Mouse (Mus musculus): ENCODE measurements around the gene Dclk3.

Gene Dclk3

DNA sequence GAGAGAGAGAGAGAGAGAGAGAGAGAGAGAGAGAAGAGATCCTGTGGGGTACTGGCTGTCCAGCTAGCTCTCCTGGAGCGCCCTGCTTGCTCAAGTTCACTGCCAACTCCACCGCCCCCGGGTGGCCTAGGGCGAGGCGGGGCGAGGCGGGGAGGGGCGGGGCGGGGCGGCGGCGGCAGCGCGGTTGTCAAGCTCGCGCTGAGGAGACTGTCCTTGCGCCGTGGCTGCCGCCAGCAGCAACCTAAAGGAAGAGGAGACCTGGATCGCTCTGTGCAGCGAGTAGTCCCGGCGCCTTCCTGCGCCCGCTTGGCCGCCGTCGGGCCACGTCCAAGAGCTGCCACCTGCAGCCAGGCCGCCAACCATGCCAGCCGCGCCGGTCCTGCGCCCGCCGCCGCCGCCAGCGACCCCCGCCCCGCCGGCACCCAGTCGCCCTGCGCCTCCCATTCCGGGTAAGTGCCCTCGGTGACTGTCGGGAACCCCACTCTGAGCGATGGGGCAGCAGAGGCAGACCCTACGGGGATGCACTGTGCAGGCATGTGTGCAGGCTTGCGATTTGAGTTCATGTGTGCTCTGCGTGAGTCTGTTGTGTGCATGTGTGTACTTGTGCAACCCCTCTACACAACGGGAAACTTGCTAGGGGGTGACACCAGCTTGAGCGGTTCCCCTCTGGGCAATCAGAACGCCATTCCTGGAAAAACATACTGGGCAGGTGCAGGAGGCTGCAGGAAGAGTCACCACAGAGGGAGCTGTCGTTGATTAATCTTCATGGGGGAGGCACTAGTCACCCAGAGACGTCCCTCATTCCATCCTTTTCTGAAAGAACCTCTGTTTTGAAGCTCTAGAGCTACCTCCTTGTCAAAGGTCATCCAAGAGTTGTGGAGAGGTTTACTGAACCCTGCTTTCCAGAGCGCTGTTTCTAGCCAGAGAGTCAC, at the start of gene Dclk3:
TSS of gene Dclk3 (plus strand) at position 178 of the 932 bp plus-strand sequence.
- DNase-seq (ENCODE audit: low read depth) = no peak

DNA sequence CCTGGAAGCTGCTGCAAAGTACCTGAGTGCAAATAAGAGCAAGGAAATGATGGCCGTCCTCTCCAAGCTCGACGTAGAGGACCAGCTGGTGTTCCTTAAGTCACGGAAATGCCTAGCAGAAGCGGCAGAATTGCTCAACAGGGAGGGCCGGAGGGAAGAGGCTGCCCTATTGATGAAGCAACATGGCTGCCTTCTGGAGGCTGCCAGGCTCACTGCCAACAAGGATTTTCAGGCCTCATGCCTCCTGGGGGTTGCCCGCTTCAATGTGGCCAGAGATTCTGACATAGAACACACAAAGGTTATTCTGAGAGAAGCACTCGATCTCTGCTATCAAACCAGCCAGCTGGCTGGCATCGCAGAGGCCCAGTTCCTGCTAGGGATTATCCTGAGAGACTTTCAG, 48.9 kb upstream of the Dclk3 start:
- no peak for DNase-seq (ENCODE audit: low read depth)

DNA sequence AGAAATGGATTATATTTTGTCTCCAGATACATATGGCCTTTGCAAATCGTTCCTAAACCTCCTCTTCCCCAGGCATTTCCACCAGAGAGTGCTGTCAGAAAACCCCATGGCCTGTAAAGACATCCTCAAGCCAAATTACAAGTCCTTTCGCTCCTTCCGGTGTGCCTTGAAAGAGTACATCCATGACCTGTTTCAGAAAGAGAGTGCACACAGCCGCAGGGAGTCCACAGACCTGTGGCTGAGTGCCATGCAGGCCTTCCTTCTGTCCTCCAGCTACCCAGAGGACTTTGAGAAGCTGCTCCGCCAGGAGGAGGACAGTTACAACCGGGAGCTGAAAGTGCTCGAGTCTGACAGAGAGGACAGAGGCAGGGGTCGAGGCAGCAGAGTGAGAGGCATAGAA, 47.8 kb upstream of the Dclk3 start:
- DNase-seq (ENCODE audit: low read depth) = no peak

DNA sequence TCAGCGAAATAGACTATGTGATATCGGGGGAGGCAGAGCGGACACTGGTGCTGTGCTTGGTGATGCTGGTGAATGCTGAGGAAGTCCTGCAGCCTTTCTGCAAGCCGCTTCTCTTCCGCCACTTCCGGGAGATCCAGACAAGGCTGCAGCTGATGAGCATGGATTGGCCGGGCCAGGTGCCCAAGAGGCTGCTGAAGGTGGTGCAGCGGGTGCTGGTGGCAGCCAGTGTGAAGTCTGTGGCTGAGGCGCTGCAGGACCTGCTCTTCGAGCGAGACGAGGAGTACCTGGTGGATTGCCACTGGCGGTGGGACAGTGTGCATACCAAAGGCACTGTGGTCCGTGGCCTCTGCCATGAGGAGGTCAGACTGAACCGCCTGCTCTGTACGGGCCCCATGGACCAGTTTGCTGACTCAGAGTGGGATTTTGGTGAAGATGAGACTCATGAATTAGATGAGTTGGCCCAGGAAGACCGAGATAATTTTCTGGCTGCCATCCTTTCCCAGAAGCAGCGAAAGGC, 46.9 kb upstream of the Dclk3 start:
- DNase-seq (ENCODE audit: low read depth) = no peak

DNA sequence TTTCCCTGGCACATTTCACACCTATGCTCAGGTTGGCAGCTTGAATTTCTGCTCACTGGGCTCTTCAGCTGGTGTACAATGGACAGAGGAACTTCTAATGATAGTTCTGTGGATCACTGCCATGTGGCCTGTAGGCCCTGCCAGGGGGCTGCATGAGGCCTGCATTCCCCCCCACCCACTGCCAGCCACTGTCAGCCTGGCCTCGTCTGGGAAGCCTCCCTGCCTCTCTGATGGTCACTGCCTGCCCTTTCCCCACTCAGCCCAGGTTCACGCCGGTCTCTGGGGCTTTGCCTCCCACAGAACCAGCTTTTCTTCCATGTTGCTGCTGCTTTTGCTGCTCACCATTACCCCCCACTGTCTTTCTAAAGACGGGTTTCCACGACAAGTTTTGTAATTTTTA, 43.6 kb upstream of the Dclk3 start:
- no peak for DNase-seq (ENCODE audit: low read depth)

DNA sequence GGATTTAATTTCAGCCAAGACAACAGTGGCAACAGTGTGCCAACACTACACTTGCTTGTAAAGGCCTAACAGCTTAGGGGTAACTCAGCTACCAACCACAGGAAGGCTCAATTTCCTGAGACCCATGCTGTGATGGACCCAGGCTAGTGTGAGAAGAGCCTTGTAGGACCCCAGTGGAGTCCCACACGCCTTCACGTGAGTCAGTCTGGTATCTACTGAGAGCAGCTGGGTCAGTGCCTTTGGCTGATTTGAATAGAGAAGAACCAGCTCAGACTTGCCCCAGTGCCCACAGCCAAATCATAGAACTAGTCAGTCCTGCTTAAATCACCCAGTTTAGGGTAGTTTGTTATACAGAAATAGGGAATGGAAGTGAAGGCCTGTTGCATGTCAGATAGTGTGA, 40.8 kb upstream of the Dclk3 start:
- no peak for DNase-seq (ENCODE audit: low read depth)

DNA sequence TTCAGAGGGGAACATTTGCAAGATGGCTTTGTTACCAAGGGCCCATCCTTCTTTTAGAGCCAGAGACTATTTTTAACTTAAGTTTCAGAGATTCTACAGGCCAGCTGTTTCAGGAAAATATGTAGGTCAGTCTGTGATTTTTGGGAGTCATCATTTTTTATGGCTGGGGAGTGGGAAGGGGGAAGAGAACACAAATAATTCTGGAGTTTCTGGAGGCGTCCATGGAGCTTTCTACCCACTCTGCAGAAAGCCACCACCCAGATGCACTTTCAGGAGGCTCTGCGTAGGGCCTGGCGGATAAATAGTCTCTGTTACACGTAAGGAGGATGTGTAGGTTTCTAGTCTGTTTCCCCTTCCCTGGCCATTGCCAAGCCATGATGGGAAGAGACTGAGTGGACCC, 38.8 kb upstream of the Dclk3 start:
- DNase-seq (ENCODE audit: low read depth) = no peak

DNA sequence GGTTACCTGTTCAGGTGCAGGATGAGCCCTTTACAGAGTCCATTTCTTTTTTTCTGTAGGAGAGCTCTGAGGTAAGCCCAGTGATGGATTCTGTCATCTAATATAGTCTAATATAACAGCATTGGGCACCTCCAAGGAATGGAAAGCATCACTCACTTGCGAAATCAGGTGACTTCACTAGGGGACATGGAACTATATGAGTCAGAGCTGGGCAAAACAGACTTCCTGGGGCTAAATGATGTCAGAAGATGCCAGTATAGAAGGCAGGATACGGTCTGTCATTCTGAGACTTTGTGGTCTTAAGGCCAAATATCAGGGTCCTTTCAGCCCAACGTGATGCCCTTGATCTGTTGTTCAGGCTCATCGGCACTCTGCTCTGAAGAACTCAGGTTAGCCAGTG, 35.7 kb upstream of the Dclk3 start:
- peak; percentile 34 for DNase-seq (ENCODE audit: low read depth)

DNA sequence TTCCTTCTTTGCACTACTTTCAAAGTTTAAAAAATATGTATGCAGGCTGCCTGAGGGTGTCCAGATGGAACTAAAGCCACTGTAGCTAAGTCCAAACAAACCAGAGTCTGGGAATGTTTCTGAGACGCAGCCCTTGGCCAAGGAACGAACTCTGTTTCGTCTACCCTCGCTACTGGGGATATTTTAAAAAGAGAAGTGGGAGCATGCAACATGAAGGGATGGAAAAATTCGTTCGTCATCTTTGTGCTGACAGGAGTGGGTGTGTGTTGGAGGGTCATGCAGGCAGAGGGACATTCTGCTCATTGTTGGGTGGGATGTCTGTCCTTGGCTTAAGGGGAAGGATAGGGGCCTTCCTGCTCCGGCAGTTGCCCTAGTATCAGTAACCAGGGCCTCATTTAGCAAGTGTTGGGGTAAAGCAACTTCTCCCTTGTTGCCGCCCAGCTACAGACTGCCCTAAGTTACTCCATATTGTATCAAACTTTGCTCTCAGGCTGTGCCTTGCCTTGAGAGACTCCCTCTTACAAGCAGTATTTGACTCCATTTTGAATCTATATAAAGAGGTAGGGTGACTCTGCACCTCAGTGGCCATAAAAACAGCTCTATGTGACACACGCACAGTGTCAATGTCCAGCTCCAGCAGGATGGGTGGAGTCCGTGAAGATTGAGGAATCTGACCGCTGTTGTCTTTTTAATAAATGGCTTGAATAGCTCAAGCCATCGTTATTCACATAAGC, 34.4 kb upstream of the Dclk3 start:
- no peak for DNase-seq (ENCODE audit: low read depth)

DNA sequence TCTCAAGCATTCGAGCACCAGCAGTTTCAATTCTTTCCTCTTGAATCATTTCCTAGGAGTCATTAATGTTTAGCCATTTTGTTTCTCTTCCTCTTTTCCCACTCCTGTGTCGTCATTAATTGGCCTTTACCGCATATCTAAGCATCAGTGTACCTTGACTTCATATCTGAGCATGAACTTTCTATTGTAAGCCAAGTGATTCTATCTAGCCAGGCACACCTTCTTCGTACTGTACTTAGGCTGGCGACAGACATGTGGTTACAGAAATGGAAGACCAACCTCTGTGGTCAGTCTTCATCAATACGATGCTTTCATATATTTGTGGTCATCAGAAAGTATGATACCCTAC, 33.8 kb upstream of the Dclk3 start:
- DNase-seq (ENCODE audit: low read depth) = no peak

DNA sequence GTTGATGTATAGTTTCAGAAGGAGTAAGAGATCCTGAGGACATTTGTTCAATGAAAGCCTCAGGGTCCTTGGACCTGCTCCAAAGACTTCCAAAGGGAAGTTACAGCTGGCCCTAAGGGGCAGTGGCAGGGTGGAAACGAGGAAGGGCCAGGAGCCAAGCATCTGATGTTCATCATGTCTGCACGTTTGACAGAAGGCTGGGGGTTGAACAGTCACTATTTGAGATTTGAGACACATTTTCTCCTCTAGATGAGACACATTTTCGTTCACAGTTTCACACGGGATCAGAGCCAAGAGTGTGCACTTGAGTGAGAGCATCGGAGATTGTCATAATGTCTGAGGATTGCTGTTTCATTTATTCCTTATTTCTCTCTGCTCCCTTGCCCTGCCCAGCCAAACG, 30.9 kb upstream of the Dclk3 start:
- DNase-seq (ENCODE audit: low read depth) = no peak

DNA sequence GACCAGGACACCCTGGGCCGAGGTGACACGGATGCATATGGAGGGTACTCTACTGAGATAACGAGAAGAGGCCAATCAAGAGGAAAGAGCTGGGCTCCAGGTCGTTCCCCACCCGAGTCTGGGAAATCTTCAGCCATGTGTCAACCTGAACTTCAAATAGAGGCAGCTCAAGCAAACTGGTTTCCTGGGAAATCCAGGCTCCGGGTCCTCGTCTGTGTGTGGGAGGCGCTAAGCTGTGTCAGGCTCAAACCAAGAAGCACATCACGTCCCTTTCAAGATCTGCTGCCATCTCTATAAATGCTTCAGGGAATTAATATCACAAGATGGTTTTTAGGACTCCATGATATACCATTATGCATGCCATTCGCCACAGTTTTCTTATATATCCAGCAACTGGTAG, 30.5 kb upstream of the Dclk3 start:
- DNase-seq (ENCODE audit: low read depth) = no peak

DNA sequence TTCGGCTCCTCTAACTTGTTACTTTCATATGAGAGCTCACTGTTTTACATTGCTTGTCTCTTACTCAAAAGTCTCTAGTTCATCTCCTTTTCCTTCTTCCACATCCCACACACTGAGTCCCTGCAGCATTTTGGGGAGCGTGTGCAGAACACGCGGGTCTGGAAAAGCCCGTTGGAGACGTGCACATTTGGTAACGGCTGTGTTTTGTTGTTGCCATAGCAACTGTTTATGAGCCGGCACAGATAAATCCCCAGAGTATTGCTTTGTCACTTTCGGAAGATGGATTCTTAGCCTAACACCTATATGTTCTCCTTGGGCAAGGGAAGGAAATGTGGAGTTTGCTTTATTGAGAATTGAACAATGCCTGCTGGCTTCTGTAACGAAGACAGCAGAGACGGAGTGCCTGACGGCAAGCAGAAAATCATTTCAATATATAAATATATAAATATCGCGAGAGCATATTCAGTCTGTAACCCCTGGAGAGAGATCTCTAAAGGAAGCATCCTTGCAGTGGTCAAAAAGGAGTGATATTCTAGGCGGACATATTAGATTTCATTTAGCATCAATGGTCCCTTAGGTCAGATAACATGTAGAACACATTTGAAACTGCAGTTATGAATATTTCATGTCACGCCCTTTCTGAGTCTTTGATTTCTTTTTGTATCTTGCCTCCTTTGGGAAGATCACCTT, 26.3 kb upstream of the Dclk3 start:
- no peak for DNase-seq (ENCODE audit: low read depth)

DNA sequence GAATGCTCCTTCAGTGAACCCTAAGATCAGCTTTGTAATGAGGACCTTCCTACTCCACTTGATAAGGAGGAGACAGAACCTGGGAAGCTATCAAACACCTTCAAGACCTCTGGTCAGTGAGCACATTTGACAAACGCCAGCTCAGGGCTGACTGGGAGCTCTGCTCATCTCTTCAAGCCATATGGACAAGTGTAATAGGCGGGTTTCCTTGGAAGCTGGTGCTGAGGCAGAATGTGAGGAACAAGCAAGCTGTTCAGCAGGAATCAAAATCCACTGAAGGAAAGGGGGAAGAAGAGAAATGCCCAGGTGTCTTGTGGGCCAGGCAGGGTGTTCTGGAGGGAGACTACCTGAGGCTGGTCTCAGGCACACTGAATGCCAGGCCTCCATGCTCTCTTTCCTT, 17.0 kb upstream of the Dclk3 start:
- DNase-seq (ENCODE audit: low read depth) = no peak

DNA sequence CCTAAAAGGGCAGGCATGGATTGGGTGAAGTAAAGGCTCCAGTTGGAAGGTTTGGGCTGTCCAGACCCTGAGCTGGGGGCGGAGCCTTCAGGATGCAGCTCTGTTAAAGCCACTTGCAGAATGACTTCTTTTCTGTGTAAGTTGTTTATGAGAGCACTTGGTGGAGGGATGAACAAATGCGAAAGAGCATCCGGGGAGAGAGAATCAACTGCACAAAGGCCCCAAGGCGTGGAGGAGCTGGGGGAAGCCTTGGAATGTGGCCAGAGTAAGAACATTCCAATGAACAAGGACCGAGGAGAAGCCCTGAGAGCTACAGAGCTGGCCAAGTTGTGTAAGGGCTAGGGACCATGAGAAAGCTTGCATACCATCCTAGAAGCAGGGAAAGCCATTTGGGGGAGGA, 16.3 kb upstream of the Dclk3 start:
- DNase-seq (ENCODE audit: low read depth) = no peak

DNA sequence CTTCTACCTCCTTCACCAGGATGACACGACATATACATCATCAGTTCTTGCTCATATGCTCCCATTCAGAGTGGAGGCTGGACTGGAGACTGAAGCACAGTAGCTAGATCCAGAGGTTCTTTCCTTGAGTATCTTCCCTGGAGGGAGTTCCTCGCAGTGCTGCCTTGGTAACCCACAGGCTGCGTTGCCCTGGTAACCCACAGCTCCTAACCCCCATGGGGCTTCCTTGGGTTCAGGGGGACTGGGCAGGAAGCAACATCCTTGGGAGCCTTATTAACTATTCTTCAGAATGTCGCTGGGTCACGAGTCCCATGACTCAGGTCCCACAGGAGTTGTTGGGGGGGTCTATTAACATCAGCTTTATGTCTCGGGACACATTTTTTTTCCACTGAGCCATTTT, 13.8 kb upstream of the Dclk3 start:
- no peak for DNase-seq (ENCODE audit: low read depth)

DNA sequence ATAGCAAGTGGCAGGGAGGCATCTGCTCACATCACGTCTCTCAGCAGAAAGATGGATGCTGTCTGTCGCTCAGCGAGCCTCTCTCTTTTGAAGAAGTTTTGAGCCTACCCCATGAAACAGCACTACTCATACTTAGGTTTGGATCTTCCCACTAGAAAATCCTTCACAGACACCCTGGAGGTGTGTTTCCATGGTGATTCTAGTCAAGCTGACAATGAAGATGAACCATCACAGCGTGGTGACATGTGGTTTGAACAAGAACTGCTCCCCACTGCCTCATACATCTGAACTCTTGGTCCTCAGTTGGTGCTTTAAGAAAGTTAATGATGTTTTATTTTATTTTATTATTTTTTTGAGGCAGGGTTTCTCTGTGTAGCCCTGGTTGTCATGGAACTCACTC, 12.9 kb upstream of the Dclk3 start:
- no peak for DNase-seq (ENCODE audit: low read depth)

DNA sequence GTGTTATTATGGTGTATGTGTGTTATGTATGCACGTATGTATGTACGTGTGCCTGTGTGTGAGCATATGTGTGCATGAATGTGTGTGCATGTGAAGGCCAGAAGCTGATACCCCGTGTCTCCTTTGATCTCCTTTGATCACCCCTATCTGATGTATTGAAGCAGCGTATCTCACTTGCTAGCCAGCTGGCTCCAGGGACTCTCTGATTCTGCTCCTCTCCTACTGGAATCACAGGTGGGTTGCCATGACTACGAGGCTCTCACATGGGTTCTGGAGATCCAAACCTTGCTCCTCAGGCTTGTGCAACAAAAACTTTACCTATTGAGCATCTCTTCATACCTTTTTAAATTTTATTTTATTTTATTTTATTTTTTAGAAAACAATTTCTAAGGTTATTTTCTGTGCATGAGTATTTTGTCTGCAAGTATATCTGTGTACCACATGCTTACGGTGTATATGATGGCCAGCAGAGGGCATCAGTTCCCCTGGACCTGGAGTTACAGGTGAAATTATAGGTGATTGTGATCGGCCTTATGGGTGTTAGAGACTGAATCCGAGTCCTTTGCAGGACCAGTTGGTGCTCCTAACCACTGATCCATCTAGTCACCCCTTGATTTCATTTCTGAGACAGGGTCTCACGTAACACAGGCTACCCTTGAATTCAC, 10.9 kb upstream of the Dclk3 start:
- no peak for DNase-seq (ENCODE audit: low read depth)

DNA sequence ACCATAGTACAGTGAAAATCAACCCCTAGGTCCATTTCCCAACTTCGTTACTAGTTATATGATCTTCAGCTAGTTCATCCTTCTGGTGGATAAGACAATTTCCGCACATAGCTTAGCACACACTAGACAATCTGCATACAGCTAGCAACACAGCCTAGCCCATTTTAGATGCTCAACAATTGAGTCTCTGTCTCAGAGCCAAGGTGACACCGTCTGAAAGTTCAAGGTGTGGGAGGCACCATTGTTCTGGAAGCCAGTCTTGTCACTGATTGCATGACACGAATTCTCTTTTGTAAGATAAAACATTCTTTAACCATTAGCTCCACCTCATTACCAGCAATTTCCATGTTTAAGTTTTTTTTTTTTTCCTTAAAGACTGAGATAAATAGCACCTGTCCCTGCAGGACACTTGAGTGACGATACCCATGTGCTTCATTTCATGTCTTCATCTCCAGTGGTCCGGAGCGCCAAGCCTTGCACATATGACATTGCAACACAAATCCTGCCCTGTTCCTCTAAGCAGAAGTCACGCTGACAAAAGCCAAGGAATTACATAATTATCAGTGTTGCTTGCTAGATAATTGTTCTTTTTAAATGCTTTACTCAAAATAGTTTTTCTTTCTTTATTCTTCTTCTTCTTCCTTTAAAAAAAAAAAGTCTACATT, 10.1 kb upstream of the Dclk3 start:
- peak; percentile 11 for DNase-seq (ENCODE audit: low read depth)

DNA sequence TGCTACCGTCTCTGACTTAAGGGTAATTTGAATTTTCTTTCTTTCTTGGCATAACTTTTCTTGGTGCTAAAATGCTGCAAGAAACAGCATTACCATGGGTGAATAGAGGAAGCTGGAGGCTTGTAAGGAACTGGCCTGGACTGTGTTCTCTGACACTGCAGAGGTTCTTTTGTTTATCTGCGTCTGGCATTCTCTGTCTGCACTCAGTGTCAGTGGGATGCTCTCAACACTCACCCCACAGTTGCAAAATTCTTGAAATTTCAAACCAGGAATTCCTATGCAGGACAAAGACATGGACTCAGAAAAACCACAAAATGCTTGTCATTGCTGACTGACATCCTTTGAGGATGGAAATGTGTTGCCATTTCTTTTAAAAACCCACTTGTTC, 9.5 kb upstream of the Dclk3 start:
- no peak for DNase-seq (ENCODE audit: low read depth)

DNA sequence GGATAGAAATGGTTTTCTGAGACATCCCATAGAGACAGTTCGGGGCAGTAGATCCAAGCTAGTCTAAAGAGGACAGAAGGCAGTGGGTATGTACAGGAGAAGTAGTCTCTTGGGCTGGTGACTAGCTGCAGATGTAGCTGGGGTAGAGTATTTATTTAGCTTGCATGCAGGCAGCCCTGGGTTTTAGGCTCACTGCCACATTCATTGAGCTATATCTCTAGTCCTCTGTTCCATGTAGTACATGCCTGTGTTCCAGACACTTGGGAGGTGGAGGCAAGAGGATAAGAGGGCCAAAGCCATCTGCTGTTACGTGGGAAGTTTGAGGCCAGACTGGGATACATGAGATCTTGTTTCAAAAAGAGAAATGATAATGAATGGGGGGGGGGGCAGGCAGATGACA, 3.5 kb upstream of the Dclk3 start:
- DNase-seq (ENCODE audit: low read depth) = no peak

DNA sequence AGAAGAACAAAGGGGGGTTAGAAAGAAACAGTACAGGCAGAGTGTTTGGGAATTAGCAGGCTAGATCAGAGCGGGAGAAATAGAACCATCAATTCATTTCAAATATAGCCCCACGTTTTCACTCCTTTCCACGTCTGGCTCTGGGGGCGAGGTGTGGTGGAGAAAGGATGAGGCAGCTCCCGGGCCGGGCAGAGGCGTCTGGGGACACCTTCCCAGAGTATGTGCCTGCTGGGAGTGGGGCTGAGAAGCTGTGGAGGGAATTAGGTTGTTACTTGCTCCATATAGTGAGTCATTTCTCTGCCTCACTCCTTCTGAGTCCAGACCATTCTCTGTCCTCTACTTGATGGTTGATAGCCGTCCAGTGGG, 938 bp downstream of the Dclk3 start:
- no peak for DNase-seq (ENCODE audit: low read depth)

Data from 416B (cell line).